Mouse (Mus musculus) heart, postnatal 0 days (tissue): ENCODE data around the gene Gpi1.

ENCODE experiments used
- CTCF ChIP-seq: IDR thresholded peaks from 2 replicates; pipeline ENCODE4 v1.5.1; 2016; ENCODE audit warnings: antibody characterized with exemption, control low read depth, low read depth
- EP300 ChIP-seq: IDR thresholded peaks from 2 replicates; pipeline ENCODE4 v1.6.1; 2016; ENCODE audit warnings: antibody characterized with exemption, low read depth

GRCm38 (mm10) chr7:34265876-34266346 is 35.8 kb upstream of the Gpi1 start:
- peak; percentile 86 for TF ChIP-seq CTCF
- TF ChIP-seq EP300 = no peak
